ENCODE assay signal across 21 mouse cellular contexts in the genomic region with DNA sequence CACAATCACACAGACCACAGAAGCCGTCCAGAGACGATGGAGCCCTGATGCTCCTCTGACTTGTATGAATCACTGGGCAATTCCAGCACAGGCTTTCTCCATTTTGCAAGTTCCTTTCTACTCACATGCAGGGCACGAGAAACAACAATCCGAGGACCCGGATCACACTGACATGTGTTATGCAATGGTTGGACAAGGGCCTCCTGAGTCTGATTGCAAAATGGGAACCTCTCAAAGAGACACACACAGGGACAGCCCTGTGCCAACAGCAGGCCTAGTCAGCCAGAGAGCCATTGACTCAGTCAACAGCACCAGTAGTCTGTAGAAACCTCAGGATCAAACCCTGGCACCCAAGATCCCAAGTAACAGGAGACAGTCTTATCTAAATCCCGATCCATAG.
A peak's percentile ranks its signal among the peaks of the same experiment; 100 is the strongest.
DNase-seq lines count a peak whose midpoint lies in the region; ATAC-seq and TF ChIP-seq lines count a peak whose summit lies in the region.
"Had no signal": no experiment of that assay in that cellular context is flagged by ENCODE, and none has a peak within 500 bp of the region (broad histone marks: within the 10 kb centered on the region; RNA-seq: fewer than 3 reads in every experiment).

No protein-coding gene starts in this region.

- no peaks in the 10 kb centered on the region for H3K27me3 ChIP-seq in heart, embryonic 10.5 days (ENCODE audit: insufficient read depth, poor library complexity, severe bottlenecking)
- no peaks in the 10 kb centered on the region for H3K27me3 ChIP-seq in thymus, adult 2 months (ENCODE audit: control insufficient read depth, insufficient read depth, low read length)
- H3K27me3 ChIP-seq: forebrain, embryonic 13.5 days; megakaryocyte, embryonic 14.5 days had no signal

- no peak overlapping the region for H3K27ac ChIP-seq in heart, embryonic 10.5 days
- H3K27ac ChIP-seq in thymus, adult 2 months (ENCODE audit: control insufficient read depth, insufficient read depth, low read length) = no peak overlapping the region
- H3K27ac ChIP-seq: forebrain, embryonic 13.5 days; heart, adult 2 months; limb, embryonic 10.5 days; liver, embryonic 14.5 days had no signal

- DNase-seq in heart, postnatal 25 days (ENCODE audit: low spot score) = peak; percentile 3
- DNase-seq in heart, embryonic 10.5 days (ENCODE audit: low spot score) = no peak
- peak; percentile 17 for DNase-seq in adrenal gland, postnatal 25 days
- DNase-seq in lung, adult 18-20 months = peak; percentile 27 to 40
- DNase-seq in lung, postnatal 4 days = peak; percentile 10 to 33
- no peak for DNase-seq in thymus, adult 2 months
- DNase-seq: cerebellum, postnatal 10 days; heart, postnatal 14 days; right cerebral cortex, postnatal 25 days; thymus, postnatal 25 days had no signal

- intact Hi-C loops in heart, postnatal 25 days (cut with DNase I) = no loop called here

- no peak for TF ChIP-seq CTCF in thymus, adult 2 months (IDR thresholded peaks at IDR 0.05; ENCODE audit: borderline replicate concordance, control insufficient read depth, extremely low read depth, insufficient read depth, low read length, poor library complexity)

- H3K9me3 ChIP-seq in heart, embryonic 10.5 days = no peaks in the 10 kb centered on the region
- H3K9me3 ChIP-seq: forebrain, embryonic 13.5 days; limb, embryonic 10.5 days; megakaryocyte, embryonic 14.5 days had no signal

- no peak for TF ChIP-seq POLR2A in thymus, adult 2 months (IDR thresholded peaks at IDR 0.05; ENCODE audit: control insufficient read depth, extremely low read depth, insufficient read depth, low read length, poor library complexity)

- H3K36me3 ChIP-seq in heart, embryonic 10.5 days = no peaks in the 10 kb centered on the region
- no peaks in the 10 kb centered on the region for H3K36me3 ChIP-seq in thymus, adult 2 months (ENCODE audit: control insufficient read depth, insufficient read depth, low read length)
- H3K36me3 ChIP-seq: G1E; limb, embryonic 10.5 days had no signal

- no peak overlapping the region for H3K4me3 ChIP-seq in heart, embryonic 10.5 days
- H3K4me3 ChIP-seq in thymus, adult 2 months (ENCODE audit: control insufficient read depth, insufficient read depth, low read length) = no peak overlapping the region
- H3K4me3 ChIP-seq: forebrain, embryonic 13.5 days; heart, adult 2 months; limb, embryonic 10.5 days; megakaryocyte, embryonic 14.5 days had no signal

- ATAC-seq in cerebellum, adult (ENCODE audit: insufficient number of reproducible peaks, low FRiP score, low TSS enrichment) = no peak
- ATAC-seq: CD4-positive, CD25-positive, alpha-beta regulatory T cell, adult 4 months; forebrain, embryonic 13.5 days; hindbrain, embryonic 16.5 days; intestine, postnatal 0 days; midbrain, embryonic 16.5 days had no signal

- H3K4me1 ChIP-seq in heart, embryonic 10.5 days = peaks cover 20% of the 10 kb centered on the region
- H3K4me1 ChIP-seq in thymus, adult 2 months (replicated peaks; ENCODE audit: control insufficient read depth, insufficient read depth, low read length) = no peaks in the 10 kb centered on the region
- H3K4me1 ChIP-seq: megakaryocyte, embryonic 14.5 days had no signal

- WGBS in heart, embryonic 10.5 days = 73% methylated on average over 6 of the region's 6 CpGs
- WGBS in thymus, adult 2 months = 91% methylated on average over 6 of the region's 6 CpGs

Comparison
In these comparisons a context has a peak if more than half of its experiments do, and no peak if none do; other contexts are left out.
1. DNase-seq: peak in heart, postnatal 25 days (single experiment), adrenal gland, postnatal 25 days (single experiment), lung, adult 18-20 months (2 of 2) and lung, postnatal 4 days (2 of 2); none in heart, embryonic 10.5 days (single experiment) and thymus, adult 2 months (single experiment).